Mouse (Mus musculus): ENCODE data around the gene Ltbr.

- TF ChIP-seq CTCF (IDR thresholded peaks at IDR 0.05 in 2 of 3, conservative IDR thresholded peaks at IDR 0.05 in 1 of 3; ENCODE audit: control insufficient read depth in 1 of 3, insufficient read depth in 1 of 3, low read depth in 2 of 3, low read length in 3 of 3, poor library complexity in 1 of 3, severe bottlenecking in 1 of 3) (no peak), SIN3A (IDR thresholded peaks at IDR 0.05; ENCODE audit: low read length) (no peak), ZKSCAN1 (IDR thresholded peaks at IDR 0.05; ENCODE audit: low read depth, low read length) (no peak), TBP (IDR thresholded peaks at IDR 0.05; ENCODE audit: low read depth, low read length) (no peak), JUND (IDR thresholded peaks at IDR 0.05; ENCODE audit: low read depth, low read length) (no peak), EP300 (IDR thresholded peaks at IDR 0.05; ENCODE audit: low read depth in 1 of 2, low read length in 2 of 2) (no peak), BHLHE40 (IDR thresholded peaks at IDR 0.05; ENCODE audit: borderline replicate concordance, low read depth, low read length) (no peak), GABPA (IDR thresholded peaks at IDR 0.05; ENCODE audit: low read depth, low read length) (no peak), E2F4 (IDR thresholded peaks at IDR 0.05; ENCODE audit: borderline replicate concordance, low read depth, low read length) (no peak), ZNF384 (IDR thresholded peaks at IDR 0.05; ENCODE audit: low read depth, low read length) (no peak), POLR2A (IDR thresholded peaks at IDR 0.05; ENCODE audit: control insufficient read depth in 1 of 2, insufficient read depth in 1 of 2, low read depth in 1 of 2, low read length in 2 of 2, poor library complexity in 1 of 2) (no peak), NRF1 (IDR thresholded peaks at IDR 0.05; ENCODE audit: insufficient read depth, low read depth, low read length, poor library complexity, severe bottlenecking) (no peak), KAT2A (conservative IDR thresholded peaks at IDR 0.05; ENCODE audit: low read depth, low read length) (no peak)
Measured at GRCm38 (mm10) chr6:125312171-125312570, 1.5 kb downstream of the Ltbr start.
